Mouse (Mus musculus) stomach, embryonic 14.5 days (tissue): ENCODE measurements around the gene Hira. TPM values are rescaled to one million over a fixed set of nuclear protein-coding genes. Genes with fewer than 3 reads are reported as not detected.

Source experiments
- ATAC-seq: fragments of 200-750 bp; cut with Nextera tagmentation; 2 replicates; pipeline ENCODE4 v1.8.0; 2017; ENCODE audit warnings: low read depth, moderate TSS enrichment; ENCODE audit not compliant: insufficient number of reproducible peaks, insufficient read depth, low FRiP score
- H3K27ac ChIP-seq: fragments of 300-500 bp; sonication (generic); 2 replicates; pipeline ENCODE4 v1.5.1; 2014; ENCODE audit warnings: mild to moderate bottlenecking, low read length, moderate library complexity, mixed read lengths
- H3K27me3 ChIP-seq: fragments of 300-500 bp; sonication (generic); 2 replicates; pipeline ENCODE4 v1.6.1; 2014; ENCODE audit warnings: low read length, control low read depth, mixed read lengths; ENCODE audit not compliant: control insufficient read depth, insufficient read depth
- H3K36me3 ChIP-seq: fragments of 300-500 bp; sonication (generic); 2 replicates; pipeline ENCODE4 v1.6.1; 2014; ENCODE audit warnings: mild to moderate bottlenecking, control low read depth, low read length, moderate library complexity, mixed read lengths; ENCODE audit not compliant: control insufficient read depth, insufficient read depth
- H3K4me1 ChIP-seq: fragments of 300-500 bp; sonication (generic); 2 replicates; pipeline ENCODE4 v1.6.1; 2014; ENCODE audit warnings: low read length, control low read depth, mixed read lengths; ENCODE audit not compliant: control insufficient read depth, insufficient read depth
- H3K4me2 ChIP-seq: fragments of 300-500 bp; sonication (generic); replicated peaks from 2 replicates; pipeline ENCODE4 v1.6.1; 2014; ENCODE audit warnings: low read depth, low read length, control low read depth
- H3K4me3 ChIP-seq: fragments of 300-500 bp; sonication (generic); 2 replicates; pipeline ENCODE4 v1.5.1; 2014; ENCODE audit warnings: low read depth, low read length, control low read depth
- H3K9ac ChIP-seq: fragments of 300-500 bp; sonication (generic); replicated peaks from 2 replicates; pipeline ENCODE4 v1.6.1; 2014; ENCODE audit warnings: low read depth, mild to moderate bottlenecking, control low read depth, low read length, moderate library complexity, mixed read lengths
- H3K9me3 ChIP-seq: fragments of 300-500 bp; sonication (generic); 2 replicates; pipeline ENCODE4 v1.6.1; 2016; ENCODE audit warnings: low read depth, low read length, control low read depth; ENCODE audit not compliant: control insufficient read depth
- WGBS: fragments of 180-500 bp; shearing (Covaris S2); extraction: QIAGEN DNeasy Blood & Tissue Kit; methylation state at CpG from one replicate; pipeline ENCODE4 v1.1.7; 2014; 5-methylcytosine and 5-hydroxymethylcytosine counted together
- polyA plus RNA-seq: library from polyadenylated mRNA; unstranded; fragments of >200 nt; fragmentation: Nextera tagmentation; extraction: Ambion mirVana; gene quantifications from 2 replicates; pipeline ENCODE4 v1.2.1, GENCODE M21; 2014

Hira gene
- 16.3 and 16.8 TPM in 2 replicates for polyA plus RNA-seq

DNA sequence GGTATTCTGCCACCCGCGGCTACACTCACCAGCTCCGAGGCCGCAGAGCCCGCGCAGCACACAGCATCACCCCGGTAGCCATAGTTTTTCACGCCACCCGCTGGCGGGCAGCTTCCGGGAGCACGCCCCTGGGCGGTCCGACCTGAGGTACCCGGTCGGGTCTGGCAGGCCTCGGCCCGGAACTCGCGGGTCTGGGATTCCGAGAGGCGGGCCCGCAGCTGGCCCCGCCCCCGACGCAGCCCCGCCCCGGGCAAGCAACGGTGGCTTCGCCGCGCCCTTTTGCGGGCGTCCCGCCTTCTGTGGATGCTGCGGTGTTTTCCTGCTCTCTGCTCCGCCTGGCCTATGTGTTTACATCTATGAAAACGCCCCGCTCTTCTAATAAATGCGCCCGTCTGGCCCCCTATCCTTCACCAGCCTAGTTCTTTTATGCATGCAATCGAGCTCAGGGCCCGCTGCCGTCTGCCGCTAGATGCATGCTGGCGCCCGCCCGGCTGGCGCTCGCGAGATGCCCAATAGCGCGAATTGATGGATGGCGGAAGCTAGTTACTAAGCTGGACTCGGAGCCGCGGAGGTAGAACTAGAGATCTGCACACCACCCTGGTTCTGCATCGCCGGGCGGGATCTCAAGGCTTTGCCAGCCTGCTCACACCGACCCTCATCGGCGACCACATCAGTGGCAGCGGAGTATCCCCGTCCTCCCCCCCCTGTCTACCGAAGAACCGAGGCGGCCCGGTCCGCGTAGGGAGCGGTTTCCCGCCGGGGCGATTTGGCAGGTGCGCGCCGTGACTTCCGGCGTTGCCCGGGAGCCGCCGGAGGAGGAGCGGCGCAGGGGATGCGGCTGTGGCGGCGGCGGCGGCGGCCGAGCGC lies at the start of gene Hira, which contains the start of gene Mrpl40:
Hira (plus strand) TSS at position 596 of the 867 bp plus-strand sequence.
Mrpl40 (minus strand) TSS at position 421 of the 867 bp plus-strand sequence.
- Histone ChIP-seq H3K36me3 (peaks cover 20% of the 10 kb centered on the region), H3K4me3 (peak within 1 kb of the TSS; percentile 81), H3K4me1 (peaks cover 4% of the 10 kb centered on the region; the same call in 1 of the 2 replicates), H3K27ac (peak within 1 kb of the TSS; percentile 93), H3K4me2 (peak within 1 kb of the TSS; percentile 73), H3K27me3 (no peaks in the 10 kb centered on the region), H3K9me3 (no peaks in the 10 kb centered on the region), H3K9ac (peak within 1 kb of the TSS; percentile 90)
- under 1% methylated on average over 89 of the region's 93 CpGs for WGBS
- peak; percentile 95 for ATAC-seq

- no peak overlapping the region for H3K27ac ChIP-seq
- no peak overlapping the region for H3K9ac ChIP-seq
- 96% methylated on average over 3 of the region's 3 CpGs for whole genome bisulfite sequencing
- peaks cover 79% of the 10 kb centered on the region for H3K36me3 ChIP-seq
- H3K4me3 ChIP-seq, result no peak overlapping the region
- no peak overlapping the region for H3K4me2 ChIP-seq
- no peaks in the 10 kb centered on the region for H3K9me3 ChIP-seq
- H3K4me1 ChIP-seq, result no peaks in the 10 kb centered on the region
- no peak for ATAC-seq
- no peaks in the 10 kb centered on the region for H3K27me3 ChIP-seq
These were observed 48.2 kb upstream of the Hira start for GRCm38 (mm10) chr16:18828630-18829029.

- H3K9me3 ChIP-seq, result no peaks in the 10 kb centered on the region
- no peak overlapping the region for H3K4me2 ChIP-seq
- peaks cover 78% of the 10 kb centered on the region for H3K36me3 ChIP-seq
- no peaks in the 10 kb centered on the region for H3K4me1 ChIP-seq
- H3K27ac ChIP-seq, result no peak overlapping the region
- H3K4me3 ChIP-seq, result no peak overlapping the region
- 94% methylated on average over 6 of the region's 6 CpGs for WGBS
- ATAC-seq, result no peak
- H3K27me3 ChIP-seq, result no peaks in the 10 kb centered on the region
- no peak overlapping the region for H3K9ac ChIP-seq
These were observed 47.7 kb upstream of the Hira start for GRCm38 (mm10) chr16:18829102-18829501.

- peaks cover 40% of the 10 kb centered on the region for H3K36me3 ChIP-seq
- H3K4me3 ChIP-seq, result no peak overlapping the region
- H3K9me3 ChIP-seq, result no peaks in the 10 kb centered on the region
- no peak overlapping the region for H3K4me2 ChIP-seq
- no peak overlapping the region for H3K27ac ChIP-seq
- H3K9ac ChIP-seq, result no peak overlapping the region
- whole genome bisulfite sequencing, result 68% methylated on average over 2 of the region's 2 CpGs
- no peaks in the 10 kb centered on the region for H3K4me1 ChIP-seq
- ATAC-seq, result no peak
- no peaks in the 10 kb centered on the region for H3K27me3 ChIP-seq
These were observed 43.4 kb upstream of the Hira start for GRCm38 (mm10) chr16:18833486-18833885.

DNA sequence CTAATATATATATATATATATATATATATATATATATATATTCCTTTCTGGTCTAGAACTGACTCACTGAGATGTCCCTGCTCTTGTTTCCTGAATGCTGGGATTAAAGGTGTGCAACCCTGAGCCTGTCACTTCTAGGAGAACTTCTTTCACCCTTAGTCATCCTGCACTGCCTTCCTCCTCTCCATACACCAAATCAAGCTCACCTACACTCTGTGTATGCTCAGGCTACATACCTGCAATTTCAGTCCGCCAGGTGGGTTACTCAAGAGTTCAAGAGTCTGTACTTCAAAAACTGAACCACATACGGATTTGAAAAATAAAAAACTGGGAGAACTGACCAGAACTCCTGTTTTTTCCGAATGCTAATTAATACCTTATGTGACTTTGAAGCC lies 40.8 kb upstream of the Hira start:
- Histone ChIP-seq H3K36me3 (peaks cover 26% of the 10 kb centered on the region), H3K4me1 (no peaks in the 10 kb centered on the region)

DNA sequence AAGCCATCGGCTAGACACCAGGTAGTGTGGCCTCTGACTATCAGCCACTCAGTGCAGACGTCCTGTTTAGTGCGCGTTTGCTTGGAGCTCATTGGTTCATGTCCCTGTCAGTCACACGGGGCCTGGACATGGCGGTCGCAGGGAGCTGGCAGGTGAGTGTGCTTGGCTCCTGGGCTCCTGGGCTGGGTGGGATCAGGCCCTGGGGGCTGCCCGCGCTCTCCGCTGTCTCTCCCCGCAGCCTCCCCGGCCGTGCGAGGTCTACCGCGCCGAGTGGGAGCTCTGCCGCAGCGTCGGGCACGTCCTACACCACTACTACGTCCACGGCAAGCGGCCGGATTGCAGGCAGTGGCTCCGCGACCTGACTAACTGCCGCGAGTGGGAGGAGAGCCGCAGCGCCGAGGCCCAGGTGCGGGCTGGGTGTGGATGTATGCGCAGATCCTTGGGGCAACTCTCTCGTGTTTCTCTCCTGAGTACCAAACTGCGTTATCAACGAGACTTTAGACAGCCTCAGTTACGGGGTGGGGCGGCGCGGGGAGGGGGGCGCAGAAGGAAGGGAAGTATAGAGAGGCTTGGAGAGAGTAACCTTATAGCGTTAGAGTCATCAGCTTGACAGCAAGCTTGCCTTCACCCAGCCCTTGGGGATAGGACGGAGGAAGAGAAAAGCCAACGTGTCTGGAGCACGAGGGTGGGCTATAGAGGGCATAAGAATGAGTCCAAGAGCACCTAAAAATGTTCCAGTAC lies 40.2 kb upstream of the Hira start, which contains the start of the genes 2510002D24Rik and Gm28539:
2510002D24Rik (plus strand) TSS at position 111 of the 741 bp plus-strand sequence.
Gm28539 (plus strand) TSS at position 117 of the 741 bp plus-strand sequence.
- peak within 1 kb of the TSS; percentile 81 for H3K9ac ChIP-seq
- H3K4me2 ChIP-seq, result peak within 1 kb of the TSS; percentile 78
- H3K27ac ChIP-seq, result peak within 1 kb of the TSS; percentile 74
- peaks cover 20% of the 10 kb centered on the region for H3K36me3 ChIP-seq
- no peaks in the 10 kb centered on the region for H3K27me3 ChIP-seq
- peak within 1 kb of the TSS; percentile 78 for H3K4me3 ChIP-seq
- no peaks in the 10 kb centered on the region for H3K9me3 ChIP-seq
- no peaks in the 10 kb centered on the region for H3K4me1 ChIP-seq
- under 1% methylated on average over 46 of the region's 46 CpGs for WGBS
- peak; percentile 95 for ATAC-seq

More for the DNA sequence above, 40.8 kb upstream of the Hira start:
- Histone ChIP-seq H3K27ac (no peak overlapping the region), H3K4me2 (peak overlapping the region; percentile 78), H3K4me3 (peak overlapping the region; percentile 78), H3K9ac (no peak overlapping the region), H3K9me3 (no peaks in the 10 kb centered on the region), H3K27me3 (no peaks in the 10 kb centered on the region)
- peak; percentile 24; the same call in 1 of the 2 replicates for ATAC-seq
- WGBS, result 25% methylated on average over 3 of the region's 3 CpGs

GRCm38 (mm10) chr16:18838346-18838745 lies 38.5 kb upstream of the Hira start:
- H3K36me3 ChIP-seq, result peaks cover 14% of the 10 kb centered on the region
- H3K4me1 ChIP-seq, result no peaks in the 10 kb centered on the region
- no peak overlapping the region for H3K4me2 ChIP-seq
- 91% methylated on average over 4 of the region's 4 CpGs for WGBS
- no peak overlapping the region for H3K9ac ChIP-seq
- no peak overlapping the region for H3K27ac ChIP-seq
- no peaks in the 10 kb centered on the region for H3K9me3 ChIP-seq
- H3K4me3 ChIP-seq, result no peak overlapping the region
- no peaks in the 10 kb centered on the region for H3K27me3 ChIP-seq
- no peak for ATAC-seq

DNA sequence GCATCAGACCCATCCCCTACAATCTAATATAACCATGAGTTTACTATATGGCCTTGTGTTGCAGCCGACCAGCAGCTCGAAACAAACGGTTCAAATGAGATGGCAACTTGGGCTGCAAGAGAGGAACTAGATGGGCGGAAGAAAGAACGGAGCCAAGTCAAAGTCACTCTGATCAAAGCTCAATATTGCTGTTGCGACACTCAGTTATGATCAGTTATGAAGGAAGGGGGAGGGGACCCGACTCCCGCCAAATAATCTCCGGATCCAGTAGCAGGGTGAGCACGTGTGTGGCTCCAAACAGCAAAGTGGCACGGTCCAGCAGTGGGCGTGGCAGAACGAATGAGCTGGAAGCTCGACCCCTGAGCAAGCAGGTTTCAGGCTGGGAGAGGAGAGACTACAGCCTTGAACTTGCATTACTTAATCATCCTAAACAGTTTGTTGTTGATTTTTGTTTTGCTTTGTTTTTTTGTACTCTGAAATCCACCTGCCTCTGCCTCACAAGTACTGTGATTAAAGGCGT lies 30.5 kb upstream of the Hira start:
- Histone ChIP-seq H3K4me1 (no peaks in the 10 kb centered on the region), H3K27ac (no peak overlapping the region), H3K9me3 (no peaks in the 10 kb centered on the region), H3K9ac (no peak overlapping the region), H3K36me3 (no peaks in the 10 kb centered on the region), H3K4me3 (no peak overlapping the region), H3K27me3 (no peaks in the 10 kb centered on the region), H3K4me2 (no peak overlapping the region)
- ATAC-seq, result no peak
- 85% methylated on average over 15 of the region's 15 CpGs for WGBS
